Mouse (Mus musculus) neural tube, embryonic 12.5 days (tissue): ENCODE measurements around the gene Mob4. TPM values are rescaled to one million over a fixed set of nuclear protein-coding genes. Genes with fewer than 3 reads are reported as not detected.
"Not testable (repeated sequence)": the region's sequence is repeated elsewhere in the genome, so short reads cannot be mapped to it uniquely, and the experiment has no call there.

Source experiments
- ATAC-seq: fragments of 200-750 bp; cut with Nextera tagmentation; 2 replicates; pipeline ENCODE4 v1.8.0; 2017; ENCODE audit warnings: low read depth, mild to moderate bottlenecking, moderate TSS enrichment, moderate library complexity; ENCODE audit not compliant: low FRiP score
- H3K27ac ChIP-seq: fragments of 300-500 bp; sonication (generic); 2 replicates; pipeline ENCODE4 v1.5.1; 2016
- H3K27me3 ChIP-seq: fragments of 300-500 bp; sonication (generic); replicated peaks from 2 replicates; pipeline ENCODE4 v1.6.1; 2016; ENCODE audit warnings: mild to moderate bottlenecking
- H3K36me3 ChIP-seq: fragments of 300-500 bp; sonication (generic); 2 replicates; pipeline ENCODE4 v1.6.1; 2016; ENCODE audit warnings: mild to moderate bottlenecking
- H3K4me1 ChIP-seq: fragments of 300-500 bp; sonication (generic); 2 replicates; pipeline ENCODE4 v1.6.1; 2016
- H3K4me2 ChIP-seq: fragments of 300-500 bp; sonication (generic); replicated peaks from 2 replicates; pipeline ENCODE4 v1.6.1; 2016; ENCODE audit warnings: mild to moderate bottlenecking
- H3K4me3 ChIP-seq: fragments of 300-500 bp; sonication (generic); 2 replicates; pipeline ENCODE4 v1.5.1; 2016
- H3K9ac ChIP-seq: fragments of 300-500 bp; sonication (generic); 2 replicates; pipeline ENCODE4 v1.6.1; 2016; ENCODE audit warnings: mild to moderate bottlenecking
- H3K9me3 ChIP-seq: fragments of 300-500 bp; sonication (generic); 2 replicates; pipeline ENCODE4 v1.6.1; 2016; ENCODE audit warnings: mild to moderate bottlenecking
- WGBS: fragments of 180-500 bp; shearing (Covaris S2); methylation state at CpG from one replicate; pipeline ENCODE4 v1.1.7; 2016; 5-methylcytosine and 5-hydroxymethylcytosine counted together
- polyA plus RNA-seq: library from polyadenylated mRNA; unstranded; fragments of >200 nt; fragmentation: Nextera tagmentation; extraction: Ambion mirVana; gene quantifications from 2 replicates; pipeline ENCODE4 v1.2.1, GENCODE M21; 2016

Mob4 gene
- polyA plus RNA-seq, 1 experiment from 2014 or later = 165 TPM

DNA sequence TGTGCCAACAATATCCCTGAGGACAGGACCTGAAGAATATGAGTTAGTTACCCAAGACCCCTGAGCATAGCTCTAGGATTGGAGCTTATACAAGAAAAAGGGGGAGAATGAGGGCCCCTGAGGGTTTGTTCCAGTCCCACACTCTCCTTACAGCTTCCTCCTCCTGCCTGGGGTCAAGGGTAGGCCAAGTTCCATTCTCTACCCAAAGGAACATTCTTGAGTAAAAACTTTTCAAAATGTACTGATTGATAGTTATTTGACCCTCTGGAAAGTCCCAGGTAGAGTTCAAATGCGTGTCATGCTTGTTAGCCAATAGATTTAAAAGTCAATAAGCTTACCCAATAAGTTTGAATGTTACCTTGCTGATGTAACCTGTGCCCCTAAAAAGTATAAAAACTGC, 23.4 kb upstream of the Mob4 start:
- Histone ChIP-seq H3K4me3 (no peak overlapping the region), H3K4me1 (no peaks in the 10 kb centered on the region), H3K27ac (no peak overlapping the region), H3K27me3 (no peaks in the 10 kb centered on the region), H3K9ac (no peak overlapping the region), H3K9me3 (no peaks in the 10 kb centered on the region), H3K4me2 (no peak overlapping the region), H3K36me3 (no peaks in the 10 kb centered on the region)
- 86% methylated on average over 1 of the region's 1 CpGs for WGBS
- no peak for ATAC-seq

DNA sequence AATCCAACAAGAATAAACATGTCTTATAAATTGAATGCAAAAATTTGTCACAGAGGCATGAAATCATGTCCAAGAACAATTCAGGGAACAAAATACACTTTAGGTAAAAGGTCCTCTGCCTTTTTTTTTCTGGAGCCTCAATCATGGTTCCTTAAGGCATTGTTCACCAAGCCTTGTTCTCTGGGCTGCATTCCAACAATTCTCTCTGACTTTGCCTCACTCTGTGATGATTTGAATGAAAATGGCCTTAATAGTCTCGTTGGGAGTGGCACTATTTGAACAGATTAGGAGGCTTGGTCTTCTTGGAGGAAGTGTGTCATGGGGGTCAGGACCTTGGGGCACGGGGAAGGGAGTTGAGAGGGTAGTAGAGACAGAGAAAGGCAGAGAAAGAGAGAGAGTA, 22.6 kb upstream of the Mob4 start:
- no peak overlapping the region for H3K4me2 ChIP-seq
- H3K4me1 ChIP-seq = no peaks in the 10 kb centered on the region
- H3K36me3 ChIP-seq = no peaks in the 10 kb centered on the region
- WGBS = 41% methylated on average over 2 of the region's 2 CpGs
- no peak overlapping the region for H3K4me3 ChIP-seq
- H3K27me3 ChIP-seq = no peaks in the 10 kb centered on the region
- H3K9ac ChIP-seq = no peak overlapping the region
- ATAC-seq = no peak
- H3K9me3 ChIP-seq = no peaks in the 10 kb centered on the region
- H3K27ac ChIP-seq = no peak overlapping the region

GRCm38 (mm10) chr1:55109066-55109766, 21.8 kb upstream of the Mob4 start:
- no peak for ATAC-seq
- Histone ChIP-seq H3K4me1 (no peaks in the 10 kb centered on the region), H3K4me3 (no peak overlapping the region), H3K36me3 (no peaks in the 10 kb centered on the region), H3K27me3 (no peaks in the 10 kb centered on the region), H3K27ac (no peak overlapping the region), H3K9ac (no peak overlapping the region), H3K4me2 (no peak overlapping the region), H3K9me3 (no peaks in the 10 kb centered on the region)
- 92% methylated on average over 4 of the region's 4 CpGs for WGBS

GRCm38 (mm10) chr1:55123046-55123445, 8.0 kb upstream of the Mob4 start:
- H3K9me3 ChIP-seq = no peaks in the 10 kb centered on the region
- H3K4me3 ChIP-seq = no peak overlapping the region
- no peak overlapping the region for H3K4me2 ChIP-seq
- H3K4me1 ChIP-seq = no peaks in the 10 kb centered on the region
- WGBS = 89% methylated on average over 5 of the region's 5 CpGs
- no peak overlapping the region for H3K9ac ChIP-seq
- no peaks in the 10 kb centered on the region for H3K27me3 ChIP-seq
- no peaks in the 10 kb centered on the region for H3K36me3 ChIP-seq
- H3K27ac ChIP-seq = no peak overlapping the region
- ATAC-seq = no peak

- H3K36me3 ChIP-seq = no peaks in the 10 kb centered on the region
- H3K4me1 ChIP-seq = no peaks in the 10 kb centered on the region
- ATAC-seq = no peak
- WGBS = 92% methylated on average over 2 of the region's 2 CpGs
- H3K9ac ChIP-seq = no peak overlapping the region
- H3K27me3 ChIP-seq = no peaks in the 10 kb centered on the region
- no peak overlapping the region for H3K4me3 ChIP-seq
- H3K4me2 ChIP-seq = no peak overlapping the region
- no peaks in the 10 kb centered on the region for H3K9me3 ChIP-seq
- no peak overlapping the region for H3K27ac ChIP-seq
Observed at GRCm38 (mm10) chr1:55123561-55123960, 7.5 kb upstream of the Mob4 start.

DNA sequence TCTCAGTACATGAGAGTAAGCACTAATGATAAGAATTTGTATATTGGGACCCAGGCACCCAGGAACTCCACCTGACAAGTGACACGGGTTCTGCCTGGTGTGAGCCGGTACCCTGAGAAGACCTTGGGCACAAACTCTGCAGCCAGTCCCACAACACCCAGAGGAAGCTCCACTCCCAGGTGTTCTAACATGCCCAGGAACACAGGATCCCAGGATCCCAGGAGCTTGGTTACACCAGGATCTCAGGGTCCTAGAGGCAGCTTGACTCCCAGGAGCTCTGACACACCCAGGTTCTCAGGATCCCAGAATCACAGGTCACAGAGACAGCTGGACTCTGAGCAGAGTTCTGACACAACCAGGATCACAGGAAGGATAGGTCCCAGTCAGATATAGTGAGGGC, 6.9 kb upstream of the Mob4 start:
- WGBS = 99% methylated on average over 2 of the region's 2 CpGs
- not testable (repeated sequence) for H3K9ac ChIP-seq, H3K27ac ChIP-seq, ATAC-seq, H3K9me3 ChIP-seq, H3K4me2 ChIP-seq, H3K4me3 ChIP-seq, H3K4me1 ChIP-seq, H3K27me3 ChIP-seq, H3K36me3 ChIP-seq

DNA sequence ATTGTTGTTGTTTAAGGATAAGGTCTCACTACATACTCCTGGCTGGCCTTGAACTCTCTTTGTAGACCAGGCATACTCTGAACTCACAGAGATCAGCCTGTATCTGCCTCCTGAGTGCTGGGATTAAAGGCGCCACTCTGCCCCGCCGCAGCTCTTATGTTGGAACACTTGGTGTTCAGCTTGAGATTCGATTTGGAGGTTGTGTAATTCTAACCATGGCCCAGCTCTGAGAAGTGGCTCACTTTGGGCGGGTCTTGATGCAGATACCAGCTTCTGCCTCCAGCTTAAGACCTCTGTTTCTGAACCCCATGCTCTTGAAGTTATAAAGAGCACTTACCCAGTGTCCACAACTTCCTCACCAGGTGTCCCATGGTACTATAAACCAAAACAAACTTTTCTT, 1.3 kb upstream of the Mob4 start:
- no peak for ATAC-seq
- 96% methylated on average over 5 of the region's 5 CpGs for WGBS
- 0 out of 2 replicates have a peak, but pooled peaks cover 4% of the 10 kb centered on the region for H3K36me3 ChIP-seq
- no peaks in the 10 kb centered on the region for H3K27me3 ChIP-seq
- H3K4me2 ChIP-seq = no peak overlapping the region
- H3K4me3 ChIP-seq = no peak overlapping the region
- no peaks in the 10 kb centered on the region for H3K9me3 ChIP-seq
- peaks cover 10% of the 10 kb centered on the region for H3K4me1 ChIP-seq
- H3K9ac ChIP-seq = no peak overlapping the region
- no peak overlapping the region for H3K27ac ChIP-seq

- Histone ChIP-seq H3K9ac (peak overlapping the region; percentile 98), H3K4me1 (peaks cover 10% of the 10 kb centered on the region), H3K4me2 (peak overlapping the region; percentile 70), H3K9me3 (no peaks in the 10 kb centered on the region), H3K4me3 (peak overlapping the region; percentile 96), H3K36me3 (0 out of 2 replicates have a peak, but pooled peaks cover 4% of the 10 kb centered on the region), H3K27me3 (no peaks in the 10 kb centered on the region), H3K27ac (peak overlapping the region; percentile 98; the same call in 1 of the 2 replicates)
- 74% methylated on average over 10 of the region's 10 CpGs for whole genome bisulfite sequencing
- no peak for ATAC-seq
Observed at GRCm38 (mm10) chr1:55130190-55130916, 678 bp upstream of the Mob4 start.

DNA sequence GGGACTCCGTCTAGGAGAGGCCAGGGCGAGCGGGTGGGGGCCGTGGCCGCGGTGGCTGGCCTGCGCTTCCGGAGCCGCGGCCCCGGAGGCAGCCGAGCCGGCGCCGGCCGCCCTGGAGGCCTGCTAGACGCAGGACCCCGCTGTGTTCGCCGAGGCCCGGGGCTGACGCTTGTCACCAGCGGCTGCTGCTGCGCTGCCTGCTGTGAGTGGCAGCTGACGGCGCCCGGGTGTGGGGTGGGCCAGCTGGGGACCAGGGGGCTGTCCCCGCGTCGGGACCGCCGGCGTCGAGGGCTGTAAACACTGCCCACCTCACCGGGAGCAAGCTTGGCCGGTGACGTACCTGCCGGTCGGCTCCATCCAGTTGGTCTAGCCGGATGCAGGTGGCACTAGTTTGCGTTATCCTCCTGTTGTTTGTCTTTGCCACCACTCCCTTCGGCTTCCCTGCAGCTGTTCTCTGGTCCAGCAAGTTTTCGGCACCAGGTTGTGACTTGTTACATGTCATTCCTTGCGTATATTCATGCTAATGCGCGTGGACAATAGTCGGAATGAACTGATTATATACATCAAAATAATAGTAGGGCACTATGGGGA, 488 bp downstream of the Mob4 start:
- peak overlapping the region; percentile 96 for H3K4me3 ChIP-seq
- peak; percentile 93; the same call in 1 of the 2 replicates for ATAC-seq
- H3K9me3 ChIP-seq = no peaks in the 10 kb centered on the region
- H3K9ac ChIP-seq = peak overlapping the region; percentile 98
- peak overlapping the region; percentile 98 for H3K27ac ChIP-seq
- peaks cover 7% of the 10 kb centered on the region; the same call in 1 of the 2 replicates for H3K36me3 ChIP-seq
- under 1% methylated on average over 45 of the region's 47 CpGs for WGBS
- peak overlapping the region; percentile 70 for H3K4me2 ChIP-seq
- no peaks in the 10 kb centered on the region for H3K27me3 ChIP-seq
- H3K4me1 ChIP-seq = peaks cover 10% of the 10 kb centered on the region

- Histone ChIP-seq H3K4me1 (peaks cover 10% of the 10 kb centered on the region), H3K27ac (no peak overlapping the region), H3K9ac (peak overlapping the region; percentile 98; the same call in 1 of the 2 replicates), H3K27me3 (no peaks in the 10 kb centered on the region), H3K36me3 (peaks cover 7% of the 10 kb centered on the region; the same call in 1 of the 2 replicates), H3K4me2 (peak overlapping the region; percentile 70), H3K9me3 (no peaks in the 10 kb centered on the region), H3K4me3 (peak overlapping the region; percentile 96)
- WGBS = 80% methylated on average over 4 of the region's 4 CpGs
- ATAC-seq = no peak
Observed at GRCm38 (mm10) chr1:55132308-55132707, 1.3 kb downstream of the Mob4 start.

GRCm38 (mm10) chr1:55133173-55133572, 2.1 kb downstream of the Mob4 start:
- Histone ChIP-seq H3K4me2 (0 out of 2 replicates have a peak overlapping the region, but pooled peaks have one; percentile 16), H3K9me3 (no peaks in the 10 kb centered on the region), H3K27me3 (no peaks in the 10 kb centered on the region), H3K9ac (no peak overlapping the region), H3K4me1 (peaks cover 10% of the 10 kb centered on the region), H3K36me3 (peaks cover 11% of the 10 kb centered on the region; the same call in 1 of the 2 replicates), H3K27ac (no peak overlapping the region), H3K4me3 (no peak overlapping the region)
- 77% methylated on average over 2 of the region's 2 CpGs for WGBS
- no peak for ATAC-seq

DNA sequence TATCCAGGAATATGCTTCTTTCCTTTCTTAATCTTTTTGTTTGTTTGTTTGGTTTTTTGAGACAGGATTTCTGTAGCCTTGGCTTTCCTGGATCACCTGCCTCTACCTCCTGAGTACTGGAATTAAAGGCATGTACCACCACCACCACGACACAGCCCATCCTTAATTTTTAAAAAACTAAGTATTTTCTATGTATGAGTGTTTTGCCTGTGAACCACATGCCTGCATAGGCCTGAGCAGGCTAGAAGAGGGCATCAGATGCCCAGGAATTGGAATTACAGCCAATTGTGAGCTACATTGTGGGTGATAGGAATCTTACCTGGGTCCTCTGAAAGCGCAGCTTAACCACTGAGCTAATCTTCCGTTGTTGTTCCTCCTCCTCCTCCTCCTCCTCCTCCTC, 3.3 kb downstream of the Mob4 start:
- no peak for ATAC-seq

More for the DNA sequence above, 3.3 kb downstream of the Mob4 start:
- 93% methylated on average over 3 of the region's 3 CpGs for WGBS
- H3K27me3 ChIP-seq = no peaks in the 10 kb centered on the region
- H3K4me2 ChIP-seq = no peak overlapping the region
- H3K4me1 ChIP-seq = peaks cover 10% of the 10 kb centered on the region
- H3K4me3 ChIP-seq = no peak overlapping the region
- H3K9ac ChIP-seq = no peak overlapping the region
- H3K27ac ChIP-seq = no peak overlapping the region
- peaks cover 11% of the 10 kb centered on the region; the same call in 1 of the 2 replicates for H3K36me3 ChIP-seq
- no peaks in the 10 kb centered on the region for H3K9me3 ChIP-seq
